Mouse (Mus musculus) heart, postnatal 36 days (tissue): ENCODE measurements at regions not wholly inside any gene's neighbourhood (a gene's known extent, or its start where the extent isn't known, plus 50 kb on each side); places are given as distances from the start of the nearest gene placed in this dataset.
A peak's percentile ranks its signal among the peaks of the same experiment; 100 is the strongest.
"Not testable (repeated sequence)": the region's sequence is repeated elsewhere in the genome, so short reads cannot be mapped to it uniquely, and the experiment has no call there.

Experiments used
- DNase-seq, 2 experiments: peaks; one replicate each; pipeline ENCODE4 v3.0.0; 2021 to 2022
- intact Hi-C: fragments of 180-260 bp; cut with DNase I; formaldehyde crosslinking; loops from one replicate; pipeline ENCODE4 v1.15.1; 2025

- intact Hi-C loops, result no loop called here
- DNase-seq, result no peak
Observed at GRCm38 (mm10) chr6:140239356-140239755, 184.5 kb upstream of the Plekha5 start.

GRCm38 (mm10) chr6:140231537-140231936 is 190.3 kb upstream of the Plcz1 start:
- no peak for DNase-seq
- intact Hi-C loops, result no loop called here

- peak; percentile 51 to 56 for DNase-seq
- intact Hi-C loops, result no loop called here
Observed at GRCm38 (mm10) chr6:140229295-140229694, 188.0 kb upstream of the Plcz1 start.

- DNase-seq, result no peak
- intact Hi-C loops, result no loop called here
Observed at GRCm38 (mm10) chr6:140228741-140229140, 187.5 kb upstream of the Plcz1 start.

GRCm38 (mm10) chr6:140222534-140223324 is 181.5 kb upstream of the Plcz1 start:
- intact Hi-C loops, result no loop called here
- DNase-seq, result no peak

GRCm38 (mm10) chr6:140221653-140222272 is 180.5 kb upstream of the Plcz1 start:
- intact Hi-C loops, result no loop called here
- no peak for DNase-seq

- no peak for DNase-seq
- intact Hi-C loops, result no loop called here
Observed at GRCm38 (mm10) chr6:140218789-140219188, 177.5 kb upstream of the Plcz1 start.

GRCm38 (mm10) chr6:140212403-140212802 is 171.1 kb upstream of the Plcz1 start:
- no peak for DNase-seq
- intact Hi-C loops, result no loop called here

GRCm38 (mm10) chr6:140210141-140210540 is 168.9 kb upstream of the Plcz1 start:
- intact Hi-C loops, result no loop called here
- DNase-seq, result no peak

- intact Hi-C loops, result no loop called here
- no peak for DNase-seq
Observed at GRCm38 (mm10) chr6:140209083-140209482, 167.8 kb upstream of the Plcz1 start.

- no peak for DNase-seq
Observed at GRCm38 (mm10) chr6:140208375-140208774, 167.1 kb upstream of the Plcz1 start.

GRCm38 (mm10) chr6:140206676-140207075 is 165.4 kb upstream of the Plcz1 start:
- DNase-seq, intact Hi-C loops: not testable (repeated sequence)

More at GRCm38 (mm10) chr6:140208375-140208774, 167.1 kb upstream of the Plcz1 start:
- intact Hi-C loops, result no loop called here

- intact Hi-C loops, result no loop called here
- no peak for DNase-seq
Observed at GRCm38 (mm10) chr6:140201356-140201755, 160.1 kb upstream of the Plcz1 start.

GRCm38 (mm10) chr6:140200322-140200721 is 159.1 kb upstream of the Plcz1 start:
- intact Hi-C loops, result no loop called here

GRCm38 (mm10) chr6:140198036-140198435 is 156.8 kb upstream of the Plcz1 start:
- intact Hi-C loops, result no loop called here
- no peak for DNase-seq

More at GRCm38 (mm10) chr6:140200322-140200721, 159.1 kb upstream of the Plcz1 start:
- no peak for DNase-seq

GRCm38 (mm10) chr6:140197113-140197675 is 155.9 kb upstream of the Plcz1 start:
- intact Hi-C loops, result no loop called here
- DNase-seq, result no peak

GRCm38 (mm10) chr6:140194276-140194675 is 153.0 kb upstream of the Plcz1 start:
- intact Hi-C loops, result no loop called here
- no peak for DNase-seq

- peak; percentile 46 to 49 for DNase-seq
Observed at GRCm38 (mm10) chr6:140193084-140193939, 152.1 kb upstream of the Plcz1 start.

GRCm38 (mm10) chr6:140192526-140192925 is 151.3 kb upstream of the Plcz1 start:
- no peak for DNase-seq
- intact Hi-C loops, result no loop called here

More at GRCm38 (mm10) chr6:140193084-140193939, 152.1 kb upstream of the Plcz1 start:
- intact Hi-C loops, result no loop called here

- intact Hi-C loops, result no loop called here
- DNase-seq, result no peak
Observed at GRCm38 (mm10) chr6:140191341-140191740, 150.1 kb upstream of the Plcz1 start.

GRCm38 (mm10) chr6:140189601-140190000 is 148.3 kb upstream of the Plcz1 start:
- intact Hi-C loops, result no loop called here
- no peak for DNase-seq
